Mouse (Mus musculus) mesoderm, embryonic 11.5 days (tissue): ENCODE measurements around the gene Katnbl1.
"Not testable (repeated sequence)": the region's sequence is repeated elsewhere in the genome, so short reads cannot be mapped to it uniquely, and the experiment has no call there.

ENCODE experiments used
- DNase-seq: peaks from one replicate; pipeline ENCODE4 v3.0.0-alpha.2; 2012; ENCODE audit warnings: low read depth, low spot score

Katnbl1 gene

DNA sequence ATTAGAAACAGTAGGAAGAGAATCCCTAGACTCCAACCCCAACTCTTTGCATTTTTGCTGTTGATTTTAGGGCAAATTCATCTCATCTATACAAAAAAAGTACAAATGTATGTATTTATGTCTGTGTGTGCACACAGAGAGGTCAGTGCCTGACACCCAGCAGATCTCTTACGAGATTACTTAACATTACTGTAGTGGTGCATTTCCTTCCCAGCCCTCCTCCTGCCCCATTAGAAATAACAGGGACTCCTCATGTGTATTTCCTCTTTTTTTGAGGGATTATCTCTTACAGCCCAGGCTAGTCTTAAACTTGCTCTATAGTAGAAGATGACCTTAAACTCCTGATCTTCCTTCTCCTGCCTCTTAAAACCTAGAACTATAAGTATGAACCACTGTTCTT is 13.7 kb downstream of the Katnbl1 start:
- no peak for DNase-seq

DNA sequence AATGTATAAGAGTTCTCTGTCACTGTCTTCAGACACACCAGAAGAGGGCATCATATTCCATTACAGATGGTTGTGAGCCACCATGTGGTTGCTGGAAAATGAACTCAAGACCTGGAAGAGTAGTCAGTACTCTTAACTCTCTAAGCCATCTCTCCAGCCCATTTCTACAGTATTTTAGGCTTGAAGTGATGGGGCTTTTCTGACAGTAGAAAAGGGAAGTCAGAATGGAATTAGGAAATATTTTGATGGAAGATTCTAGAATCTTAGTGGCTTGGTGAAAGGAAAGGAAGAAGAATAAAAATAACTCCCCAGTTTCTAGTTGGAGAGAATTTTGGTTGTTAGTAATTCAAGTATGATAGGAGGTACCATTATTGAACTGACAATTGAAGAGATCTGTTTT is 14.9 kb downstream of the Katnbl1 start:
- DNase-seq, result no peak

DNA sequence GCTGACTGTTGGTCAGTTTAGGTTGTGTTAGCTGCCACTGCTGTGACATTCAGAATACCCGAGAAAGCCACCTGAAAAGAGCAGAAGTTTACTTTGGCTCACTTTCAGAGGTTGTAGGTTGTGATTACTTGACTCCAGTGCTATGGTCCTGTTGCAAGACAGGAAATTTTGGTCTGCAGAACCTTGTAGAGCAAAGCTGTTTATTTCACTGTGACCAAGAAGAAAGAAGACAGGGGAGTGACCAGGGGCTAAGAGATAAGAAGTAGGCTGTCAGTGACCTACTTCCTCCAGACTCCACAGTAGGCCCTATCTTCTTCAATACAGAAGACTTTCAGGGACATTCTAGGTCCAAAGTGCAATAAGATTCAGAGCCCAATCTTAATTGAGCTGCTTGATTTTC is 17.6 kb downstream of the Katnbl1 start:
- no peak for DNase-seq

DNA sequence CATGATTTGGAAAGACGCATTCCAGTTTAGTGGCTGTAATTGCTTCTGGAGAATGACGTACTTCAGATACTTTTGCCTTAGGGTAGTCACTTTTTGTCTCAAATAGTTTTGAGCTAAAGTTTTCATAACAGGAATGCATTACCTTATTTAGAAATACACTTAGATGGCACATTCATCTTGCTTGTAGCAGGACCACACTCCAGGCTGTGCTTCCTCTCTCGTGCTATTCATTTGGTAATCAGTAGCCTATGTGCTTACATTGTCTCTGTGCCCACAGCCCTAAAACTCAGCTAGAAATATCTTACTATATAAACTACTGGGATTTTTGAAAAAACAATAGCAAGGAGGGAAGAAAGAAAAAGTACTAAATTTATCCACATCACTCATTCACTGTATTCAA is 28.0 kb downstream of the Katnbl1 start:
- no peak for DNase-seq

DNA sequence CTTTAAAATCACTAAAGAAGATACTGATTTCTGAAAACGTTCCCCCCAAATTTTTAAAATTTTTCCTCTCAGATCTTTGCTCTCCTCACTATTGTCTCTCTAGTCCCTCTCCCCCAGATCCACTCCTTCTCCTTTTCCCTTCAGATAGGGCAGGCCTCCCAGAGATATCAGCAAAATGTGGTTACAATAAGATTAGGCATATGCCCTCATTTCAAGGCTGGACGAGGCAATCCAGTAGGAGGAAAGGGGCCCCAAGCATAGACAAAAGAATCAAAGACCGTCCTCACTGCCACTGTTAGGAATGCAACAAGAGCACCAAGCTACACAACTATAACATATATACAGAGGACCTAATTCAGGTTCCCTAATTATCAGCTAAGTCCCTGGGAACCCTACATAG is 46.3 kb downstream of the Katnbl1 start:
- DNase-seq, result no peak

DNA sequence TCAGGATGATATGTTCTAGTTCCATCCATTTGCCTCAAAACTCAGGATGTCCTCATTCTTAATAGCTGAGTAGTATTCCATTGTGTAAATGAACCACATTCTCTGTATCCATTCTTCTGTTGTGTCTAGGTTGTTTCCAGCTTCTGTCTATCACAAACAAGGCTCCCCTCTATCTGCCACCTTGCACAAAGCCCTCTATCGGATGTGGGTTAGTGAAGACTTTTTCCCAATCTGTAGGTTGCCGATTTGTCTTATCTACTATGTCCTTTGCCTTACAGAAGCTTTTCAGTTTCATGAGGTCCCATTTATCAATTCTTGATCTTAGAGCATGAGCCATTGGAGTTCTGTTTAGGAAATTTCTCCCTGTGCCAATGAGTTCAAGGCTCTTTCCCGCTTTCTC is 49.5 kb downstream of the Katnbl1 start:
- DNase-seq, result not testable (repeated sequence)

DNA sequence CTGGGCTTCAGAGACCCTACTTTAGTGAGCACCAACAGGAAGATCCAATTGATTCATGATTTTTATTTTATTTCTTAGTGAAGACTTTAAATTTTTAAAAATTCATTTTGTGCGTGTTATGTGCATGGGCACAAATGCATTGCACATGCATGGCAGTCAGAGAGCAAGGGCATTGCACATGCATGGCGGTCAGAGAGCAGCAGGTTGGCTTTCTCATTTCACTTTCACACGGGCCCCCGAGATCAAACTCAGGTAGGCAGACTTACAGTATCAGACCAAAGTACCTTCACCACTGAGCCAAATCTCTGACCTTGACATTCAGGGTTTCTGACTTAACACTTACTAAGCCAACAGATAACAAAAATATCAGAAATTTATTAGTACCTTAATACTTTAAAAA is 50.7 kb downstream of the Katnbl1 start:
- no peak for DNase-seq

DNA sequence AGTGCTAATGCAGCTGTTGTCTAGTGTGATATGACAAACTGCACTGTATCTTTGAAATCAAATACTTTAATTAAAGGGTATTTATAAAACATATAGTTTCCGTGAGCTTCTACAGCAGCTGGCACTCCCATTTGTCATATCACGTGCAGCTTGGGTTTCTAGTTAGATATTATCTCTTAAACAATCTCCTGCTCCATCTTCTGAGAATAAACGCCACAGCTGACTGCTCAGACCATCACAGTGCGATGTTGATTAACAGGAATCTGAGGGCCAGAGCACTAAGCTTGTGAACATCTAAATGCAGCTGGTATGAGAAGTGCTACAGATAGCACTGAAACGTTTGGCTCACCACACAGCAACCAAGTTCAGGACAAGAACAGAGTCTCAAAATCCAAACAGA is 51.4 kb downstream of the Katnbl1 start:
- DNase-seq, result no peak

DNA sequence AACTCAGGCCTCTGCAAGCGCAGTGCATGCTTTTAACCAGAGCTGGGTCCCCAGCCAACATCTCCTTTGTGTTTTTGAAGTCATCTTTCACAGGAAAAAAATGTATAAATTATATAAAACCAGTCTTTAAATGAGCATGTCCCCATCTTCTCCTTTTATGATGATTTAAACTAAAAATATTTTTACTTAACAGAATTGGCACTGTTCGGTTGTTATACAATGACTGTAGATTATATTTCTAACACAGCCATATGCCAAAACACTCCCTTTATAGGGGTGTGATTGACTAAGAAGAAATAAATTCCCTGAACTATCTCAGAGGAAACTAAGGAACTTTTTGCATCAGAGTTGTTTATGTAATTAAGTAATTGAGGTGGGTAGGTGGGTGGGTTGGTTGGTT is 53.5 kb downstream of the Katnbl1 start:
- no peak for DNase-seq

DNA sequence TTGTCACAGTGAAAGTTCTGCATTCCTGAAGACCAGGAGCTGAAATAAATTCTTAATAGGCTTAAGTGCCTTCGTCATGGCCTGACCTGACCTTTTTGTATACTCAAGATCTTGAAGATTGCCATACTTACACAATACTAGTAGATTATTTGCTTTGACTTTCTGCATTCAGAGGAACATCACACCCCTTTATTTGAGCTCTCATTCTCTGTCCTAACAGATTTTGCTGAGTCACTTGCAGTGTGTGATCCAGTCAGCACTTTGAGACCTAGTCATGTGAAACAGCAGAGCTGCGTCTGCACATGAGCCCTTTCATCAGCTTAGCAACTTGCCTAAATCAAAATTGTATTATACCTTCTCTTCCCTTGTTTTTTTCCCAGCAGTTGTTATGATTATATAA is 54.3 kb downstream of the Katnbl1 start:
- DNase-seq, result no peak

DNA sequence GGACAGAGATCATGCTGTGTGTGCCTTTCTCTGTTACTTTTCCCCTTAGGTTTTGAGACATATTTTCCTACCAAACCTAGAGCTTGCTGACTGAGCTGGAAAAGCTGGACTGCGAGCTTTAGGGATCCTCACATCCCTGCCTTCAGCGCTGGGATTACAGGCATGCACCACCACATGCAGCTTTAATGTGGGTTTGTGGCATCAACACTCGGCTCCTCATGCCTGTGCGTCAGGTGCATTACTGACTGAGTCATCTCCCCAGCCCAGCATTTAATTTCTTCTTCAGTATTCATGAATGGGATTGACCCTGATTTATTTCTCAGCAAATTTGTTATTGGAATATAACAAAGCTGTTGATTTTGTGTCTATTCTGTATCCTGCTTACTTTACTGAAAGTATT is 57.3 kb downstream of the Katnbl1 start:
- no peak for DNase-seq

DNA sequence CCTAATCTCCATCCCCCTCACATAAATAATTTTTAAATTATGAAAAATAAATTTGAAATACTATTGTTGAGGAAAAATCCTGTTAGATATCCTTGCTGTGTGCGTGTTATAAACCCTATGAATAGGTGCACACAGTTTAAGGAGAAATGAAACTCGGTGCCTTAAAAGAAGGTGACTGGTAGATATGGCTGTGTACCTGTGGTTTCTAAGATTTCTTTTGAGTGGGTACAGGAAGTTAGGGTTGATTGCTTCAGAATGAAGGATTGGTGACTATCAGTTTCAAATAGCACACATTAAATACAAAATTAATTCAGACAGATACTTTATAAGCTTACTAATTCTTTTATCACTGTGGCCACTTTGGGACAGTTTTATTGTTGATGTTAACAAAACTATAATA is 58.6 kb downstream of the Katnbl1 start:
- DNase-seq, result no peak

DNA sequence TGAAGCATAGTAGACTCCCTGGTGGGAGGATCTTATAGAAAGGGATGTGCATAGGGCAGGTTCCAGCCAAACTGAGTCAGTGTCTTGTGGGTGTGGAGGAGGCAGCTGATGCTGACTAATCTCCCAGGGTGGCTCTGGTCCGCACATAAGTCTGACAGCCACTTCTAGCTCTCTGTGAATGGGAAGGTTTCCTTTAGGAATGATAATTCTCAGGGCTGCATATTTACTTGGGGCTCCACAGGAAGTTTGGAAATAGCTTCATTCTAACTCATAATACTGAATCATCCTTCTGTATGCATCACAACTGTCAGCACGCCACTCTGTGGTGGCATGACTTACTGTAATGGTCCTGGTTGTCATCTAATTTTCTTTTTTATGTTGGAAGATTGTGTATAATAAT is 64.5 kb downstream of the Katnbl1 start:
- no peak for DNase-seq

DNA sequence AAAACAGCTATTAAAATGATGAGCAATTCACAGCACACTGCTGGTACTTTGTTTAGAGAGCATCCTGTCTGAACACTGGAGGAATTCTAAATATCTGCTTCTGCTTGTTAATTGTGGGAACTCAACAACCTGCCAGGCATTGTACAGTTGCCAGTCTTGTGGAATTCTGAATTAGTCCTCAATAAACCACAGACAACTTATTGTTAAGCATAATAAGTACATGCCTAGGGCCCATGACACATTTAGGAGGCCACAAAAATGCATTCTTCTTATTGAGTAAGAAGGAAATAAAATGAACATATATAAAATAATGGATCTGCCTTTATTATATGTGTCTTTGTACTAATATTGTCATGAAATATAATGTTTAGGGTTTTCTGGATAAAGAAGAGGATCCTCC is 66.5 kb downstream of the Katnbl1 start:
- no peak for DNase-seq

DNA sequence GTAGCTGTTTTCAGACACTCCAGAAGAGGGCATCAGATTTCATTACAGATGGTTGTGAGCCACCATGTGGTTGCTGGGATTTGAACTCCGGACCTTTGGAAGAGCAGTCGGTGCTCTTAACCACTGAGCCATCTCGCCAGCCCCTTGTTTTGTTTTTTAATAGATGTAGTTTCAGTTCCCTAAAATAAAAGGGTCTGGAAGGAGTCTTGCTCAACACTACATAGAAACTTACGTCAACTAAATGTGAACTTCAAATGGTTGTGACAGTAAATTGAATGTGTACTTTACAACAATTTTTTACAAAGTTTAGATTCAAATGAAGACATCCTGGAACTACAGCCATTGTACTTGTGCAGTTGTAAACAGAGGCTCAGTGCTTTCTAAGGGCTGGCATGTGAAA is 69.0 kb downstream of the Katnbl1 start:
- not testable (repeated sequence) for DNase-seq

DNA sequence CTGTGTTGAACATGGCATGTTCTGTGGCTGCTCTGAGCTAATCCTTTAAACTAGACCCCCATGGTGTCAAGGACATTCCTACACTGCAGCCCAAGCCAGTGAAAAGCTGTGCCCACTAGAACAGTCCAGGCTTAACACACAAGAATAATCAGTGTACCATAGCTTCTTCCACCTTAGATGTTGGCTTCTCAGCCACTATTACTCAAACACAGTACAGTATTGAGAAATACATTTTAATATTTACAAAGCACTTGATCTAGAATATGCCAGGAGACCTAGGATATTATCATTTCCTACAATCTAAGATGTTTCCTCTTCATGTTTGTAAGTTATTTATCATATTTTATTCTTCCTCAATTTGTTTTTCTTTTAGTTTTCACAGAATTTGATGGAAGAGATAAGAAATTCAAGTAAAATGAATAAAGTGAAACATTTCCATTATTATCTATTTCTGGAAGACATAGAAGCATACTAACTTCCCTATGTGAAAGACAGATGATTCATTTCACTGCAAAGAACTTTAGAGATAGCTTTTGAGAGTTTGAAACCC is 69.6 kb downstream of the Katnbl1 start:
- no peak for DNase-seq

DNA sequence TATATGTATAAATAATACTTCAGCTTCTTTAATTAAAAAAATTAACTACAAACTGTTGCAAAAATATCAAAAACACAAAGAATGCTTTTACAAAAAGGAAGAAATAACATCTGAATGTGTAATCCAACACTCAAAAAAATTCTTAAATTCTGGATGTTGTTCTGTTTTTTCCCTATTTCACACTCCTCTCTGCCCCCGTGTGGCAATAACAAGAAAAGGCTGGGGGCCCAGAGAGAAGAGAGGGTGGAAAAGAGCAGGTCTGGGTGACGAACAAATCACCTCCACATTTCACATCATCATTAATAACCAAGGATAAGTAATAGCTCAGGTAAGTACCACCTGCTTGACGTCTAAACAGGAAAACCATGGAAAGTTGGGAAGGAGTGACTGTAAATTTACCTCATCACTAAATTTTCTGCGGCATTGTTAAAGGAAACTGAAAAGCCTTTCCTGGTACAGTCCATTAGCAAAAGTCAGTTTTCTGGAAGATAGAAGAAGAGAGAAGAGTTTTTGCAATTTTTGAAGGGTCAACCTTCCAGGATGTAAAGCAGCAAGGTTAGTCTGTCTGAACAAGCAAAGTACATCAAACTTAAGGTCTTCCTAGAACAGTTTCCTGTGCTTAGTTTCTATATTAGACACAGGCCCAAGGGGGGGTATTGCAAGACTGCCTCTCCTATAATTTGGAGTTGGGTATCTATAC is 70.7 kb downstream of the Katnbl1 start:
- DNase-seq, result no peak

DNA sequence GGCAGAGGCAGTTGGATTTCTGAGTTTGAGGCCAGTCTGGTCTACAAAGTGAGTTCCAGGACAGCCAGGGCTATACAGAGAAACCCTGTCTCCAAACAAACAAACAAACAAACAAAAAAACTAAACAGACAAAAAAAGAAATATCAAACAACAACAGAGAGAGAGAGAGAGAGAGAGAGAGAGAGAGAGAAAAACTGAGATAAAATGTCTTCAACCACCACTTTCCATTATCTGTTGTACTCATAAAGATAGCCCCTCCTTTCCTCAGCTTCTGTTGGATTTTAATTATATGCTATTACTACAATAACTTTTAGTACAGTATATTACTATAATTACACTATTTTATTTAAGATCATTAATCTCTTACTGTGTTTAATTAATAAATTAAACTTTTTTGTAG is 73.5 kb downstream of the Katnbl1 start:
- DNase-seq, result not testable (repeated sequence)

DNA sequence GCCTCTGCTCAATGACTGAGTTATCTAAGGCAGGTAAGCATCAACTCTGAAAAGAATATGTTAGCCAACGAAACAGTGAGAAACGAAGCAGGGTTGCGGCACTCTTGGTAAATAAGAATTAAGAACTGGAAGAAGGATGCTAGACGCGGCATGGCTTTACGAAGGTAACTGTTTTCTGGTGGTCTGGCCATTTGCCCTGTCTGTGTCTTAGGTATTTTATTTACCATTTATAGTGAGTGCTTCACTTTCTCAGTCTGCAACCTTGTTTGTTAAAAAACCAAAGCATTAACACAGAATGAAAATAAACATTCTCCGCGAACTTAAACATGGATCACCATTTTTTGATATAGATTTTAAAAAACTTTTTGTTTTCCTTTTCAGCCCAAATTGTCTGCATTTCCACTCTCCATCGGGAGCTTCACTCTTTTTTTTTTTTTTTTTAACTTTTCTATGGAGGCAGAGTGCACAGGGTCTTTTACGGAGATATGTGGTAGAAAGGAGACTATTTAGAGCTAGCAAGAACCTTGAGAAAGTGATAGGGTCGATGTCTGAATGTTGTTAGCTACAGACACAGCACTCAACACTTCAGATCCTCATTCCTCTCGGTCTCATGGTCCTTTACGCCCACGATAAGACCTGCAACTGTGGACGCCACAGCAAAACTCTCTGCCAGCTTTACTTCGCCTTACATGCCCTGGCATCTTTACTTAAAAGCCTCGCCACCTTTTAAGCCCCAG is 75.3 kb downstream of the Katnbl1 start:
- no peak for DNase-seq

DNA sequence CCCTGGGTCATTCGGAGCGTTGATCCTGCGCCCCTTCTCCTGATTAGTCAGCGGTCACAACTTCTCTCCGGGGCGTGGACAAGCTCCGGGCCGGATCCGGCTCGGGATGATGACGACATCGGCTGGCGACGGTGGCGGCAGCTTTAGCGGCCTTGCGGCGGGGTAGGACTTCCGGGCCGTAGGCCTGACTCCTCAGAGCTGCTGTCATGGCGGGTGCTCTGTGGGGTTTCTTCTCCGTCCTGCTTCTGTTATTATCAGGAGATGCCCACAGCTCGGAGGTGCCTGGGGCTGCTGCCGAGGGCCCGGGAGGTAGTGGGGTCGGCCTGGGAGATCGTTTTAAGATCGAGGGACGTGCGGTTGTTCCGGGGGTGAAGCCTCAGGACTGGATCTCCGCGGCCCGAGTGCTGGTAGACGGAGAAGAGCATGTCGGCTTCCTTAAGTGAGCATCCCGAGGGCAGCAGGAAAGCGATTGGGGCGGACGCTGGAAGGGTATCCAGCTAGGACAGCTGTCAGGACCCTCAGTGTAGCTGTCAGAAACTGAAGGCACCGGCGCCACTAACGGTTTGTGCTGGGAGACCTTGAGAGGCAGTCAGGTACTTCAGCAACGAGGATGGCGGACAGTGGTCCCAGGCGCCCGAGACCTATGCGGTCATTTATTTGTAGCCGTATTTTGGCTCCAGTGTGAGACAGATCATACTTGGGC is 76.0 kb downstream of the Katnbl1 start, which contains the start of gene Emc7:
Emc7 (plus strand) TSS at position 136 of the 703 bp plus-strand sequence.
- peak; percentile 94 for DNase-seq

DNA sequence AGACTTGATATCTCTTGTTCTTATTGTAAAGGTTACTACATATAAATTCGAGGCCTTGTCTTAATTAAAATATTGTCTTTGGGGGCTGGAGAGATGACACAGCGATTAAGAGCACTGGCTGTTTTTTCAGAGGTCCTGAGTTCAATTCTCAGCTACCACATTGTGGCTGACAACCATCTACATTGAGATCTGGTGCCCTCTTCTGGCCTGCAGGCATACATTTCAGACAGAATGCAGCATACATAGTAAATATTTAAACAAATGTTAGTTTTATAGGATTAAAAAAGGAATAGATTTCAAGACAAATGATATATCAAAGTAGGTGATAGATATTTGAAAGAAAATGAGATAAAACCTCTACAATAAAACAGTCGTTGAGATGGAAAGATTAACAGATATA is 81.5 kb downstream of the Katnbl1 start:
- no peak for DNase-seq
